Mouse (Mus musculus): Measurements from ENCODE around the gene Ndufb7.

Gene Ndufb7

GRCm38 (mm10) chr8:83609086-83609485 lies 42.6 kb downstream of the Ndufb7 start:
- DNase-seq: no peak

DNA sequence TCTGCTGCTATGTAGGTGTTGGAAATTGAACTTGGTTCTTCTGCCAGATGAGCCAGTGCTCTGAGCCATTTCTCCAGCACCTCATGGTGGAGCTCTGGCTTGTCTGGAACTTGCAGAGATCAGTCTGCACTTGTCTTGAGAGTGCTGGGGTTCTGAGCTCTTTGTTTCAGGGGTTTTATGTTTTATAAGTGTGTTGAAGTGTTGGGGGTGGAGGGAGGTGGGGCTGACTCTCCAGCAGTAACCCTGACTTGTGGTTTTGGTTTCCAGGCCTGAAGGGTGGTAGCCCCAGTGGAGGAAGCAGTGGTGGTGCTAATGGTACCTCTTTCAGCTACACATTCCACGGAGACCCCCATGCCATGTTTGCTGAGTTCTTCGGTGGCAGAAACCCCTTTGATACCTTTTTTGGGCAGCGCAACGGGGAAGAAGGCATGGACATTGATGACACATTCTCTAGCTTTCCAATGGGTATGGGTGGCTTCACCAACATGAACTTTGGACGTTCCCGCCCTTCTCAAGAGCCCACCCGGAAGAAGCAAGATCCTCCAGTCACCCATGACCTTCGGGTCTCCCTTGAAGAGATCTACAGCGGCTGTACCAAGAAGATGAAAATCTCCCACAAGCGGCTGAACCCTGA lies 43.2 kb downstream of the Ndufb7 start:
- DNase-seq: no peak

DNA sequence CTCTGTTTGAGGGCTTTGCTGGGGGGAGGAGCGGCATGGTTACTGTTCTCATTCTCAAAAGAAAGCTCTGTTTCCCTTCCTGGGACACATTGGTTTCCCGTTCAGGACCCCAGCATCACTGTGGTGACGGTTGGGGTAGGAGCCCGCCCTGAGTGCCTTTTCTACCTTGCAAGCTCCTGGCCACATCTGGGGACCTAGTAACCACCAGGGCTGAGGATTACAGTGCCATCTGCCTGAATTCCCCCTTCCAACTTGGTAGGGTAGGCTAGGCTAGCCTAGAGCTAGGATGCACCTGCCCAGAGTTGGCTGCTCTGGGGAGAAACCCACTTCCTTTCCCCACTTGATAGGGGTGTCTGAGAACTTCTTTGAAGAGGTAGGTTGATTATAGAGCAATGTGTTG lies 45.5 kb downstream of the Ndufb7 start:
- no peak for DNase-seq

GRCm38 (mm10) chr8:83613695-83614094 lies 47.2 kb downstream of the Ndufb7 start:
- DNase-seq: no peak

- DNase-seq: no peak
These were observed 50.2 kb downstream of the Ndufb7 start for GRCm38 (mm10) chr8:83616625-83617024.

GRCm38 (mm10) chr8:83617111-83617510 lies 50.6 kb downstream of the Ndufb7 start:
- DNase-seq: no peak

GRCm38 (mm10) chr8:83618566-83618965 lies 52.1 kb downstream of the Ndufb7 start:
- no peak for DNase-seq

GRCm38 (mm10) chr8:83619568-83620285 lies 53.3 kb downstream of the Ndufb7 start:
- DNase-seq: no peak

Data from right cerebral cortex, postnatal 4 days (tissue).